Mouse (Mus musculus) c-Kit-positive CD71-positive TER-119-positive erythroid progenitor cells, embryonic 14.5 days (primary cell): ENCODE data around the gene Gsdma3.
"Not testable (repeated sequence)": the region's sequence is repeated elsewhere in the genome, so short reads cannot be mapped to it uniquely, and the experiment has no call there.

Source experiments
- DNase-seq: peaks from one replicate; pipeline ENCODE4 v3.0.0-alpha.2; 2013; ENCODE audit warnings: low spot score

Gene Gsdma3

GRCm38 (mm10) chr11:98671284-98671815, 45.2 kb downstream of the Gsdma3 start:
- DNase-seq = no peak

GRCm38 (mm10) chr11:98671857-98672256, 45.7 kb downstream of the Gsdma3 start:
- peak; percentile 47 for DNase-seq

GRCm38 (mm10) chr11:98672482-98672881, 46.3 kb downstream of the Gsdma3 start:
- DNase-seq = no peak

GRCm38 (mm10) chr11:98673136-98673535, 47.0 kb downstream of the Gsdma3 start:
- peak; percentile 36 for DNase-seq

GRCm38 (mm10) chr11:98675829-98676363, 49.7 kb downstream of the Gsdma3 start:
- no peak for DNase-seq

GRCm38 (mm10) chr11:98680023-98680422, 53.9 kb downstream of the Gsdma3 start:
- no peak for DNase-seq

- DNase-seq = not testable (repeated sequence)
Observed at GRCm38 (mm10) chr11:98680595-98680994, 54.4 kb downstream of the Gsdma3 start.

- no peak for DNase-seq
Observed at GRCm38 (mm10) chr11:98681186-98681585, 55.0 kb downstream of the Gsdma3 start.

- peak; percentile 98 for DNase-seq
Observed at GRCm38 (mm10) chr11:98681786-98682745, 55.9 kb downstream of the Gsdma3 start, which contains the start of gene Psmd3. TSS of gene Psmd3 (plus strand) at chr11:98682554.

GRCm38 (mm10) chr11:98682811-98683210, 56.7 kb downstream of the Gsdma3 start:
- DNase-seq = no peak

- no peak for DNase-seq
Observed at GRCm38 (mm10) chr11:98685642-98686041, 59.5 kb downstream of the Gsdma3 start.

- DNase-seq = no peak
Observed at GRCm38 (mm10) chr11:98686976-98687375, 60.8 kb downstream of the Gsdma3 start.
